Mouse (Mus musculus): ENCODE results near the gene Cacna2d2.

DNA sequence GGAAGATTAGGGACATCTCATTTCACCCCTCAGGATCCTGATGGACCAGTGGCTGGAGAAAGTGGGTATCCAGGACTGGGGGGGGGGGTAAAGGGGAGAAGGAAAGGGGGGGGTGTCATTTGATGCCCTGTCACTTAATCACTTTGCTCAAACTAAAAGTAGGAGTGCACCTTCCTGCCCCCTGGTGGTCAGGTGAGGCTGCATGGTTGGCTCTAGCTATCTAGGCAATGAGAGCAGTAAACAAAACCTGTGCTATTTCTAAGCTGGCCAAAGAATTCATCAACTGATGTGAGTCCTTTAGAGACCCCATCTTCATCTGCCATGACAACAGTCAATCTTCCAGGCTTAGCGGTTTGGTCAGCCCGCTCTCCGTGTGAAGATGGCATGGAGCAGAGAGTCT lies 12.7 kb upstream of the Cacna2d2 start:
- TF ChIP-seq CTCF (IDR thresholded peaks at IDR 0.05; ENCODE audit: extremely low read depth, insufficient read length, insufficient replicate concordance, low read depth, low read length) (peak; percentile 59; the same call in 1 of the 2 replicates), POLR2A (IDR thresholded peaks at IDR 0.05; ENCODE audit: low read depth, low read length) (no peak)

All from small intestine, adult 2 months (tissue).